Mouse (Mus musculus) liver, embryonic 13.5 days (tissue): ENCODE results near the gene Arhgef16. TPM values are rescaled to one million over a fixed set of nuclear protein-coding genes. Genes with fewer than 3 reads are reported as not detected.

ENCODE experiments used
- ATAC-seq: fragments of 200-750 bp; cut with Nextera tagmentation; 2 replicates; pipeline ENCODE4 v1.8.0; 2017; ENCODE audit warnings: low read depth, mild to moderate bottlenecking, moderate number of reproducible peaks, moderate library complexity
- DNase-seq: peaks from one replicate; pipeline ENCODE4 v3.0.0; 2022
- H3K27ac ChIP-seq: fragments of 300-500 bp; sonication (generic); 2 replicates; pipeline ENCODE4 v1.5.1; 2015; ENCODE audit warnings: moderate library complexity, mild to moderate bottlenecking, inconsistent platforms
- H3K27me3 ChIP-seq: fragments of 300-500 bp; sonication (generic); 2 replicates; pipeline ENCODE4 v1.6.1; 2015; ENCODE audit warnings: mild to moderate bottlenecking, inconsistent platforms
- H3K36me3 ChIP-seq: fragments of 300-500 bp; sonication (generic); 2 replicates; pipeline ENCODE4 v1.6.1; 2015; ENCODE audit warnings: mild to moderate bottlenecking, inconsistent platforms
- H3K4me1 ChIP-seq: fragments of 300-500 bp; sonication (generic); replicated peaks from 2 replicates; pipeline ENCODE4 v1.6.1; 2015; ENCODE audit warnings: inconsistent platforms
- H3K4me2 ChIP-seq: fragments of 300-500 bp; sonication (generic); 2 replicates; pipeline ENCODE4 v1.6.1; 2015; ENCODE audit warnings: inconsistent platforms, mild to moderate bottlenecking, moderate library complexity
- H3K4me3 ChIP-seq: fragments of 300-500 bp; sonication (generic); replicated peaks from 2 replicates; pipeline ENCODE4 v1.5.1; 2015; ENCODE audit warnings: mild to moderate bottlenecking, inconsistent platforms
- H3K9ac ChIP-seq: fragments of 300-500 bp; sonication (generic); 2 replicates; pipeline ENCODE4 v1.6.1; 2015; ENCODE audit warnings: mild to moderate bottlenecking, inconsistent platforms
- H3K9me3 ChIP-seq: fragments of 300-500 bp; sonication (generic); replicated peaks from 2 replicates; pipeline ENCODE4 v1.6.1; 2016; ENCODE audit warnings: inconsistent platforms
- WGBS: fragments of 180-500 bp; shearing (Covaris S2); methylation state at CpG from one replicate; pipeline ENCODE4 v1.1.7; 2015; ENCODE audit not compliant: insufficient replicate concordance; 5-methylcytosine and 5-hydroxymethylcytosine counted together
- polyA plus RNA-seq: library from polyadenylated mRNA; unstranded; fragments of >200 nt; fragmentation: Nextera tagmentation; extraction: Ambion mirVana; gene quantifications from 2 replicates; pipeline ENCODE4 v1.2.1, GENCODE M21; 2015

The Arhgef16 gene
- polyA plus RNA-seq, 1 experiment from 2014 or later = 4.2 TPM

DNA sequence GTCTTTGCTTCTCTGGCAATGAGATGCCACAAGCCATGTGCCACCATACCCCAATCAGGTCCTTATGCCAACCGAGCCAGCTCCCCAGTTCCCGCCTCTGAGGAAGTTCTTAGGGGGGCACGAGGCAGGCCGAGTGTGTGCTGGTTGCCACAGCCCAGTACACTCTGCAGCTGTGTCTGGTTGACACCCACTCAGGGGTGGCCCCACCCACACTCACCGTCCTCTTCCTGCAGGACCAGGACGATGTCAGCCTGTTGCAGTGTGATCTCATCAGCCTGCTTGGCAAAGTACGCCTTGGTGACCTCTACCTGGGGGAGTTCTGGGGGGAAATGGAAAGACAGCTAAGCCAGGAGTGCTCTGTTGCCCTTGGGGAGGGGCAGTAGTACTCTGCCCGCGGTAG is 22.0 kb downstream of the Arhgef16 start:
- H3K4me1 ChIP-seq = no peaks in the 10 kb centered on the region
- no peak overlapping the region for H3K27ac ChIP-seq
- no peak overlapping the region for H3K4me2 ChIP-seq
- ATAC-seq (no peak), DNase-seq (no peak)
- no peaks in the 10 kb centered on the region for H3K27me3 ChIP-seq
- no peak overlapping the region for H3K4me3 ChIP-seq
- no peaks in the 10 kb centered on the region for H3K36me3 ChIP-seq
- 66% methylated on average over 9 of the region's 9 CpGs for WGBS
- no peak overlapping the region for H3K9ac ChIP-seq
- no peaks in the 10 kb centered on the region for H3K9me3 ChIP-seq

DNA sequence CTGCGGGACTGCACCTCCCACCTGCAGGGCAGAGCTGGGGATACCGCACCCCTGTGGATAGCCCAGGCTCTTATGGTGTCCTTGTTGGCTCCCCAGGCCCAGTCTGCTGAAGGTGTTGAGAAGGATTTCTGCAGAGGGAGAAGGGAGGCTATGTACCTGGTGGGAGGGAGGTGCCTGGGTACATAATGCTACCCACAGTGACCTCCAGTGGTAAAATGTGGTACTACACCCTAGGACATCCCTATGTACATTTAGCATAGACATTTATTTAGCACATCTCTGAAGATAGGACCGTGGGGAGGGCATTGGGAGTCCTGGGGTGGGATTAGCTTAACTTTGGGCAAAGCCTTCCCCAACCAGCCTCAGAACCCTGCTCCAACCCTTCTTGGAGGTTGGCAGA is 28.5 kb downstream of the Arhgef16 start:
- peak; percentile 16; the same call in 1 of the 2 replicates for ATAC-seq

DNA sequence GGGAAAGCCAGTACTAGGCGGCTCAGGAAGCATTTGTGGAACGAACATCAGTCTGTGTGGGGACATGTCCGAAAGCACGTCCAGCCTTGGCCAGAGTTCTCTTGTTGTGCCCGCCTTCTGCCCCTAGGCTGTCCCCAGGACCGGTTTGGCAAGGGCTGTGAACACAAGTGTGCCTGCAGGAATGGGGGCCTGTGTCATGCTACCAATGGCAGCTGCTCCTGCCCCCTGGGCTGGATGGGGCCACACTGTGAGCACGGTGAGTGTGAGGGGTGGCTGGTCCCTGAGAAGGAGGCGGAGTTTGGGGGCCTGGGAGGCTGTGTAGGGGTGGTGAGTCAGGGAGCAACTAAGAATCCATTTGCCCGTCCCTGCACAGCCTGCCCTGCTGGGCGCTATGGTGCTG is 32.0 kb downstream of the Arhgef16 start:
- H3K27me3 ChIP-seq = no peaks in the 10 kb centered on the region
- WGBS = 55% methylated on average over 10 of the region's 10 CpGs
- H3K36me3 ChIP-seq = no peaks in the 10 kb centered on the region
- H3K4me2 ChIP-seq = no peak overlapping the region
- DNase-seq (no peak), ATAC-seq (no peak)
- H3K4me3 ChIP-seq = no peak overlapping the region
- H3K4me1 ChIP-seq = no peaks in the 10 kb centered on the region
- no peak overlapping the region for H3K27ac ChIP-seq
- H3K9ac ChIP-seq = no peak overlapping the region
- no peaks in the 10 kb centered on the region for H3K9me3 ChIP-seq

More for the DNA sequence above, 28.5 kb downstream of the Arhgef16 start:
- Histone ChIP-seq H3K27me3 (no peaks in the 10 kb centered on the region), H3K27ac (no peak overlapping the region), H3K4me2 (no peak overlapping the region), H3K36me3 (no peaks in the 10 kb centered on the region), H3K4me1 (no peaks in the 10 kb centered on the region), H3K9me3 (no peaks in the 10 kb centered on the region), H3K4me3 (no peak overlapping the region), H3K9ac (no peak overlapping the region)
- 43% methylated on average over 3 of the region's 3 CpGs for WGBS
- DNase-seq = peak; percentile 24

DNA sequence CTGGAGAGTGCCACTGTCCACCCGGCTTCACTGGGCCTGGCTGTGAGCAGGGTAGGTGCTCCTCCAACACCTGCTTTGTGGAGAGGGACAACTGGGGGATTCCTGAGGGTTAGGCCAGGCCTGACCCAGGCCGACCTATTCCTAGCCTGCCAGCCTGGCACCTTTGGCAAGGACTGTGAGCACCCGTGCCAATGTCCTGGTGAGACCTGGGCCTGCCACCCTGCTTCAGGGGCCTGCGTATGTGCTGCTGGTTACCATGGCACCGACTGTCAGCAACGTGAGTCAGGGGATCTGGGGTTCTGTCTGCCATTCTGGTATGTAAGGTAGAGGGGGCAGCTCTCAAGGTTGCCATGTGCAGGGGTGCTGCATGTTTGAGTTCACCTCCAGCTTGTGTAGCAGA is 34.0 kb downstream of the Arhgef16 start:
- Histone ChIP-seq H3K4me3 (no peak overlapping the region), H3K27me3 (no peaks in the 10 kb centered on the region), H3K9ac (no peak overlapping the region), H3K4me1 (no peaks in the 10 kb centered on the region), H3K36me3 (no peaks in the 10 kb centered on the region), H3K4me2 (no peak overlapping the region), H3K9me3 (no peaks in the 10 kb centered on the region), H3K27ac (no peak overlapping the region)
- no peak for ATAC-seq
- no peak for DNase-seq
- 63% methylated on average over 6 of the region's 6 CpGs for WGBS

DNA sequence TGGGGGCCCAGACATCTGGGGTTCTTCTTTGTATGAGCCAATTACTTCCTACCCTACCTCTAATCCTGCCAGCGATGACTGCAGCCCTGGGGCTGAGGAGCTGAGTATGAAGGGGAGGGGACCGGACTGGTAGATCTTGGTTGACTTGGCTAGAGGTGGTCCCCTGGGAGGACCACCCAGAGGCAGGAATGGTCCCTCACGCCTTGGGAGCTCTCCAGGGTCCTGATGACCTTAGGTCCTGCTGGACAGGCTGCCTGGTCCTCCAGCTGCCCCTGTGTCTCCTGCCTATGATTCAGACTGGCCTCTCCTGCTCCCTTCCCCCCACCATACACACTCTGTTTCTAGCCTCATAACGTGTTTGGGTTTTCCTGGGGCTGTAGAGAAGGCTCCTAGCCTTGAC is 39.4 kb downstream of the Arhgef16 start:
- Histone ChIP-seq H3K27me3 (no peaks in the 10 kb centered on the region), H3K4me1 (no peaks in the 10 kb centered on the region), H3K9me3 (no peaks in the 10 kb centered on the region), H3K27ac (no peak overlapping the region), H3K4me2 (no peak overlapping the region), H3K9ac (no peak overlapping the region), H3K36me3 (no peaks in the 10 kb centered on the region), H3K4me3 (no peak overlapping the region)
- 44% methylated on average over 4 of the region's 4 CpGs for WGBS
- ATAC-seq = no peak
- no peak for DNase-seq

DNA sequence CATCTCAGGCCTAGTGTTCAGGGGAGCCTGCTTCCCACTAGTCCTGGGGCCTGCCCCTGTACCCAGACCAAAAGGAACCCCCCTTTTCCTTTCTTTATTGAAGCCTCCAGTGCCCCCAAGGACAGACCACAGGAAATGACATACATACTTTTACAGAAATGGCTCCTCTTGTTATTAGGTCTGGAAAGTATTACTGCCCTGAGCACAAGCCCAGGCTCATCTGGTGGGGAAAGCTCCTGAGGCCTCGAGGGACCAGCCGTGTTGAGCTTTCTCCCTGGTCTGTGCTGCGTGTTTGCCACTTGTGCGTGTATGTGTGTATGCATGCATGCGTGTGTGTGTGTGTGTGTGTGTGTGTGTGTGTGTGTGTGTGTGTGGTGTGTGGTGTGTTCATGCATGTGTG is 40.7 kb downstream of the Arhgef16 start:
- H3K36me3 ChIP-seq = no peaks in the 10 kb centered on the region
- H3K4me3 ChIP-seq = no peak overlapping the region
- H3K9ac ChIP-seq = no peak overlapping the region
- H3K9me3 ChIP-seq = no peaks in the 10 kb centered on the region
- H3K27me3 ChIP-seq = no peaks in the 10 kb centered on the region
- no peaks in the 10 kb centered on the region for H3K4me1 ChIP-seq
- ATAC-seq (no peak), DNase-seq (no peak)
- 84% methylated on average over 5 of the region's 5 CpGs for WGBS
- no peak overlapping the region for H3K27ac ChIP-seq
- H3K4me2 ChIP-seq = no peak overlapping the region

DNA sequence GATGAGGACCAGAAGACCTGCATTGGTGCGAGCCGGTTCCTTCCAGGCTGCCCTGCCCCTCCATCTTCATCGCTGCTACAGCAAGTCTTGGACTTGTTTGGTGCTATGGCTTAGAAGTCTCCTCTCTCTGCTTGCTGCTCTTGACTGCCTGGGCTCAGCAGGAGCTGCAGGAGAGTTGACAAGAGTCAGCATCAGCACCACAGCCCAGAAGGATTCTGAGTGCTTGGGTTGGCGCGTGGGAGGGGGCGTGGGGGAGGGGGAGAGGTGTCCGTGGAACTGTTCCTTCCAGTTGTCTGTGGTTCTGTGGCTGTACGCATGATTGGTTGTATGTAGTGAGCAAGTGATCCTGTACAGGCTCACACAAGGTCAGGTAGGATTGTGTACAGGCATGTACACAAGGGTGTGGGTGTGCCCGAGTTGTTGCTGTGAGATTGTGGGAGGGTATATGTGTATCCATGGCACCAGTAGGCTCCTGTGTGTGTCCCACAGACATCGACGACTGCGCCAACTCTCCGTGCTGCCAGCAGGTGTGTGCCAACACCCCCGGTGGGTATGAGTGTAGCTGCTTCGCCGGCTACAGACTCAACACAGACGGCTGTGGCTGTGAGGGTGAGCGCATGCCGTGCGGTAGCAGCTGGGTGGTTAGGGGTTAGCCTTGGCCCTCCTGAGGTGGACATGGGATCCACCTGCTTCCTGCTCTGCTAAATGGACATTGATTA is 48.8 kb downstream of the Arhgef16 start:
- 77% methylated on average over 20 of the region's 20 CpGs for WGBS
- H3K4me2 ChIP-seq = no peak overlapping the region
- ATAC-seq = no peak
- no peak overlapping the region for H3K4me3 ChIP-seq
- no peak overlapping the region for H3K9ac ChIP-seq
- H3K4me1 ChIP-seq = peaks cover 4% of the 10 kb centered on the region; the same call in 1 of the 2 replicates
- 0 out of 2 replicates have a peak, but pooled peaks cover 5% of the 10 kb centered on the region for H3K27me3 ChIP-seq
- no peaks in the 10 kb centered on the region for H3K9me3 ChIP-seq
- no peaks in the 10 kb centered on the region for H3K36me3 ChIP-seq
- no peak overlapping the region for H3K27ac ChIP-seq
- no peak for DNase-seq

DNA sequence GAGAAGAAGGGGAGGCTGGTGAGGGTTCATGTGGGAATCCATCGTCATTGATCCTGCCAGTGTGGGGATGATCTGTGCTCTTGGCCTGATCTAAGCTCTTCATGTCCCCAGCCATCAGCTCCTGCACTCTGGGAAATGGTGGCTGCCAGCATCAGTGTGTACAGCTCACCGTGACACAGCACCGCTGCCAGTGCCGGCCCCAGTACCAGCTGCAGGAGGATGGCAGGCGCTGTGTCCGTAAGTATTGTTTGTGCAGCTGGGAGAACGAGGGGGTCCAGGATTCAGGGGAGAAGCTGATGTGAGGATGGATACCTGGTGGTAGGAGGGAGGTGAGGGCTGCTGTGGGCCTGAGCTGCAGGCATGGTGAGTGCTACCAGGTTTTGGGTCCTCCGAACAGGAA is 52.2 kb downstream of the Arhgef16 start:
- ATAC-seq (no peak), DNase-seq (no peak)
- no peaks in the 10 kb centered on the region for H3K36me3 ChIP-seq
- H3K9me3 ChIP-seq = no peaks in the 10 kb centered on the region
- H3K4me1 ChIP-seq = peaks cover 21% of the 10 kb centered on the region
- H3K4me2 ChIP-seq = no peak overlapping the region
- no peak overlapping the region for H3K4me3 ChIP-seq
- H3K27me3 ChIP-seq = 0 out of 2 replicates have a peak, but pooled peaks cover 7% of the 10 kb centered on the region
- no peak overlapping the region for H3K9ac ChIP-seq
- H3K27ac ChIP-seq = no peak overlapping the region
- 65% methylated on average over 8 of the region's 8 CpGs for WGBS

DNA sequence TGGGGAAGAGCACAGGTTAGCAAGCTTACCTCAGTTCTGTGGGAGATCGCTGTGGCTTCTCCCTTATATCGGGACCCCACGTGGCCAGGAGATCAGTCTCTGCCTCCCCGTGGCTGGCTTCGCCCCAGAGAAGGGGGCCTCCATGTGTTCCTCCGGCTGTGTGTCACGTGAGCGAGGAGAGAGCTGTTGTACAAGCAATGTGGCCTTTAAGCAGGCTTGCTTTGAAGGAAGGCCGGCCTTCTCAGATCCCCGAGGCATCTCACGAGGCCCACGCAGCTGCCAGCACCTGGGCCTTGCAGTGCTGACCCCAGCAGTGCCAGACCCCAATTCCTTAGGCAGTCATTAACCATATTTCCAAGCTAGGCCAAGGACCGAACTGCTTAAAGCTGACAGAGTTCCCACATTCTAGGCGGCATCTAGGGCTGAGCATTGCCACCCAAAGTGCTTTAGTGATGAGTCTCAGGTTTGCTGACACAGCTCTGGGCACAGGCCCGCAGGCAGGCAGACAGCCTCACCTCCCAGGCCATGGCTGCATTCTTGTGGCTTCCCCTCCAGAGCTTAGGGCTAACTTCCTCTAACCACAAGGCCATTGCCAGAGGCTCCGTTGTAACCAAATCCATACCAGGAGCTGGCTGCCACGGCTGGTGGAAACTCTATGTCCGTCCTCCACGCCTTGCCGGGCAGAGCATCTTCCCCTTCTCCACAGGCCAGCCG is 53.2 kb downstream of the Arhgef16 start:
- Histone ChIP-seq H3K4me2 (no peak overlapping the region), H3K27ac (no peak overlapping the region), H3K36me3 (no peaks in the 10 kb centered on the region), H3K27me3 (0 out of 2 replicates have a peak, but pooled peaks cover 7% of the 10 kb centered on the region), H3K4me3 (no peak overlapping the region), H3K9me3 (no peaks in the 10 kb centered on the region), H3K9ac (no peak overlapping the region), H3K4me1 (peaks cover 21% of the 10 kb centered on the region)
- 57% methylated on average over 21 of the region's 21 CpGs for WGBS
- ATAC-seq = no peak
- DNase-seq = no peak

DNA sequence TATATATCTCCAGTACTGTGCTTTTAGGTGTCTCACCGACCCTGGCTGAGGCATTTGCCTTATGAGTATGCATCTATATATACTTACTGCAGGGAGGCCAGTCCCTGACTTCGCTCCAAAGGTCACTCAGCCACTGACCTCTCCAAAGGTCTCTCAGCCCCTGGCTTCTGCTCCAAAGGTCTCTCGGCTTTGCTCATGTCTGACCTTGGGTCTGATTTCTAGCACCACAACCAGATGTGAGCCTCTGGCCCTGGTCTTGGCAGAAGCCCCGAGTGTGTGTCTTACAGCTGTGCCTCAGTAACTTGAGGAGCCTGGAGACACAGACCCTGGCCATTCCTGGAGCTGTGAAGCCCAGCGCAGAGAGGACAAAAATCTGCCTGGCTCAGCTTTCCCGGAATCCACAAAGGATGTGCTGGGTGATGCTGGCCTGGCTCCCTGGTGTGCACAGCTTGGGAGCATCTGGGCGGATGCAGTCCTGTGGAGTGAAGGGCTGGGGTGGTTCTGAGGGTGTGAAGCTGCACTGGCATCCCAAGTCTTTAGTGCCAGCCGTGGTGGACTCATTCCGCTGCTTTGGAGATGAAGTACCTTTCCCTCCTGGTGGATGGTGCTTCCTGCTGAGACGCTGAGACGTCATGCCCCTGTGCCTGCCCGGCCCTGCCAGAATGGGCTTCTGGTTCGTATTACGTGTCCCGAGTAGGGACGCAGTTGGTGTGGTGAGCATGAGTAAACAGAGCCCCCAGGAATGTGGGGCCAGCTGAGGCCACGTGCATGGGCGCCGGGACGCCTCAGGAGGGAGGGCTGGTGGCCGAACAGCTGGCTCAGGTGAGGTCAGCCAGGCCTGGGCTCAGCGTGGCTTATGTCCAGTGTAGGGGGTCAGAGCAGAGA is 54.0 kb downstream of the Arhgef16 start:
- Histone ChIP-seq H3K36me3 (no peaks in the 10 kb centered on the region), H3K4me2 (peak overlapping the region; percentile 64), H3K9me3 (no peaks in the 10 kb centered on the region), H3K27me3 (0 out of 2 replicates have a peak, but pooled peaks cover 7% of the 10 kb centered on the region), H3K27ac (no peak overlapping the region), H3K9ac (no peak overlapping the region), H3K4me3 (peak overlapping the region; percentile 8; the same call in 1 of the 2 replicates), H3K4me1 (peaks cover 21% of the 10 kb centered on the region)
- 56% methylated on average over 22 of the region's 22 CpGs for WGBS
- ATAC-seq (0 out of 2 replicates have a peak, but pooled peaks have one; percentile 1), DNase-seq (no peak)
